Mouse (Mus musculus): ENCODE measurements around the gene Ptprn2. TPM values are rescaled to one million over a fixed set of nuclear protein-coding genes. Genes with fewer than 3 reads are reported as not detected.

Gene Ptprn2
- polyA plus RNA-seq, 1 experiment from 2014 or later = 0.19 TPM

DNA sequence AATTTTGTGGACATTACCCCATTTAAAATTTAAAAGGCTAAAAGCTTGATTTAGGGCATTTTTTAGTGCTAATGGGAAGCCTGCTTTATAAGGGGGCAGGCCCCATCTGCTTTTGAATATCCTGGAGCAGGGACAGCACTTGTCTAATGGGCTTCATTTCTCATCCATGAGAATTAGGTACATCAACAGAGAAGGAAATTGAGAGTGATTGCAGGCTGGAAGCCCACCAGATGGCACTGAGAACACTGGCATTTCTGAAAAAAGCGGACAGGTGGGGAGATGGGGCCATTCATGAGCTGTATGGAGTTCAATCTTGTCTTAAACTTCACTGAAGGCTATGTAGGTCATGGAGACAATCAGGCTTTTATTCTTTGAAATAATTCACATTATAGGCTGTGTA, 267.3 kb downstream of the Ptprn2 start:
- WGBS = 73% methylated on average over 1 of the region's 1 CpGs

DNA sequence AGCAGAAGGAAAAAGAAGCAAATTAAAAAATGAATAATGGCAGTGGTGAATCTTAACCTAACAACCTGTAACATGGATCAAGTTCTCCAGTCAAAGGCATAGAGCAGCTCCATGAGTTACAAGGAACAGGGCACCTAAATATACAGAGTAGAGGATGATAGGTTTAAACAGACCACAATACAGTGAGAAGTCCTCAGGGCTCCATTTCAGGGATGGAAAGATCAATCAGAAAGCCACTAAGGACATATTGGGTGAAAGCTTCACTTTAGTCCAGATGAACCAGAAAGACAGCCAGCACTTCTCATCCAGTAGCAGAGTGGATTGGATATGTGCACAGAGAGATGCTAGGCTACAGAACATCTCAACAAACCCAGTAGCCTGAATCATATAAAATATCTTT, 278.4 kb downstream of the Ptprn2 start:
- no peak overlapping the region for H3K27ac ChIP-seq (ENCODE audit: low read length)
- no peak overlapping the region for H3K4me2 ChIP-seq (ENCODE audit: low read depth, low read length)
- H3K4me3 ChIP-seq (ENCODE audit: low read length) = no peak overlapping the region
- H3K36me3 ChIP-seq (ENCODE audit: control insufficient read depth, insufficient read depth, low read length) = no peaks in the 10 kb centered on the region
- no peak for ATAC-seq (ENCODE audit: low read depth)
- no peak overlapping the region for H3K9ac ChIP-seq (ENCODE audit: low read length)
- H3K9me3 ChIP-seq (ENCODE audit: control insufficient read depth, low read length) = no peaks in the 10 kb centered on the region
- no peaks in the 10 kb centered on the region for H3K4me1 ChIP-seq (replicated peaks; ENCODE audit: control insufficient read depth, insufficient read depth, low read length)
- no peaks in the 10 kb centered on the region for H3K27me3 ChIP-seq (ENCODE audit: control insufficient read depth, insufficient read depth, low read depth, low read length)

More for the DNA sequence above, 267.3 kb downstream of the Ptprn2 start:
- no peaks in the 10 kb centered on the region for H3K4me1 ChIP-seq (replicated peaks; ENCODE audit: control insufficient read depth, insufficient read depth, low read length)
- H3K9me3 ChIP-seq (ENCODE audit: control insufficient read depth, low read length) = no peaks in the 10 kb centered on the region
- H3K4me3 ChIP-seq (ENCODE audit: low read length) = no peak overlapping the region
- ATAC-seq (ENCODE audit: low read depth) = no peak
- H3K36me3 ChIP-seq (ENCODE audit: control insufficient read depth, insufficient read depth, low read length) = no peaks in the 10 kb centered on the region
- no peak overlapping the region for H3K9ac ChIP-seq (ENCODE audit: low read length)
- no peak overlapping the region for H3K4me2 ChIP-seq (ENCODE audit: low read depth, low read length)
- no peak overlapping the region for H3K27ac ChIP-seq (ENCODE audit: low read length)
- H3K27me3 ChIP-seq (ENCODE audit: control insufficient read depth, insufficient read depth, low read depth, low read length) = no peaks in the 10 kb centered on the region

DNA sequence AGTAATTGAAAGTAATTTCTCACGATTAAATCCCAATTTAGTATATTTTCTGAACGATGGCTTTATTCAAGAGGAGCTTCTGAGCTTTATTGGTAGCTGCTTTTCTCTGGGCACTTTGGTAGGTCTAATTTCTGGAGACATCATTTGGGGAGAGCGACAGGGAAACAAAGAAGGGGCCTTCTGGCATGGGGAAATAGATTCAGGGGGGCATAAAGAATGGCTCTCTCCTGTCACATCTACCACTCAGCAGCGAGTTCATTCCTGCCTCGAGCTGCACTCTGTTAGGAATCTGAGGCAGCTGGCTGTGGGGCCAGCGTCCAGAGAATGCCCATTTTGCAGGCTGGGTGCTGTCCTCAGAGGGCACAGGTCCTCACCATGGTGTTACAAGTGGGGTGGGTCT, 285.4 kb downstream of the Ptprn2 start:
- Histone ChIP-seq H3K4me3 (ENCODE audit: low read length) (no peak overlapping the region), H3K36me3 (ENCODE audit: control insufficient read depth, insufficient read depth, low read length) (no peaks in the 10 kb centered on the region), H3K27ac (ENCODE audit: low read length) (no peak overlapping the region), H3K27me3 (ENCODE audit: control insufficient read depth, insufficient read depth, low read depth, low read length) (no peaks in the 10 kb centered on the region), H3K9ac (ENCODE audit: low read length) (no peak overlapping the region), H3K4me1 (replicated peaks; ENCODE audit: control insufficient read depth, insufficient read depth, low read length) (no peaks in the 10 kb centered on the region; the same call in 1 of the 2 replicates), H3K4me2 (ENCODE audit: low read depth, low read length) (no peak overlapping the region), H3K9me3 (ENCODE audit: control insufficient read depth, low read length) (no peaks in the 10 kb centered on the region)
- 71% methylated on average over 6 of the region's 6 CpGs for WGBS
- no peak for ATAC-seq (ENCODE audit: low read depth)

DNA sequence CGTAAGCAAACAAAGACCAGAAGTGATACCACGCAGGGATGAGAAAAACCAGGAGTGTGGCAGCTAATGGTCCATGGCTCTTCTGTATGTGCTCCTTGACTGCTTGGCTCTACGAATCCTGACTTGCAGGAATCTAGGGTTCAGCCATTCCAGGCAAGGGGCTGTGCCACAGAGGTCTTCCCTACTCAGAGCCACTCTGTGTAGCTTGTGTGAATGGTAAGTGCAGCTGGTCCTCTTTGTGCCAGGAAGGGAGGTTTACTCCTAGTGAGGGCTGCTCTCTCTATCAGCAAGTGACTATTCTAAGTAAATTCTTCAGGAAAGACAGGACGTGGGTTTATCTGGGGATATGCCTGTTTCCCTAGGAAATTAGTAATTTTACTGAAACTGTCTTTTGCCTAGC, 286.0 kb downstream of the Ptprn2 start:
- no peak overlapping the region for H3K9ac ChIP-seq (ENCODE audit: low read length)
- no peak overlapping the region for H3K4me2 ChIP-seq (ENCODE audit: low read depth, low read length)
- no peak for ATAC-seq (ENCODE audit: low read depth)
- no peaks in the 10 kb centered on the region for H3K9me3 ChIP-seq (ENCODE audit: control insufficient read depth, low read length)
- H3K27me3 ChIP-seq (ENCODE audit: control insufficient read depth, insufficient read depth, low read depth, low read length) = no peaks in the 10 kb centered on the region
- no peak overlapping the region for H3K4me3 ChIP-seq (ENCODE audit: low read length)
- no peaks in the 10 kb centered on the region; the same call in 1 of the 2 replicates for H3K4me1 ChIP-seq (replicated peaks; ENCODE audit: control insufficient read depth, insufficient read depth, low read length)
- H3K36me3 ChIP-seq (ENCODE audit: control insufficient read depth, insufficient read depth, low read length) = no peaks in the 10 kb centered on the region
- no peak overlapping the region for H3K27ac ChIP-seq (ENCODE audit: low read length)
- WGBS = 51% methylated on average over 4 of the region's 4 CpGs

DNA sequence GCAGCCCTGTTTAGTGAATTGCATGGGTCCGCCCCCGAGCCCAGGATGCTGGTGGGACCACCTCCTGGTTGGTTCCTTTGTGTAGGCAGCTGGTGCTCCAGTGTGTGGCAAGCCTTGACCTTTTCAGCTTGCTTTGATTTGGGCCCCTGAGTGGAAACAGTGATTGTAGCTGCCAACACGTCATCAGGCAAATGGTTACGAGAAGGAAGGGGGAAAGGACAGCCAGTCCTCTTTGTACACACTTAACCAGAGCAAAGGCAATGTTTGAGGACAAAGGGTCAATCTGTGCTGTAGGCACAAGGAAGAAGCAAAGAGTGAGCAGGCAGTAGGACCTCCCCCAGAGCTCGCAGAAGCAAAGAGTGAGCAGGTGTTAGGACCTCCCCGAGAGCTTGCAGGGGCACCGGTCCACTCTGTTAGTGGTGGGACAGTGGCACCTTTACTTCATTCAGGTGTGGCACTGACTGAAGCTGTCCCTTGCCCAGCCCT, 286.6 kb downstream of the Ptprn2 start:
- no peaks in the 10 kb centered on the region for H3K9me3 ChIP-seq (ENCODE audit: control insufficient read depth, low read length)
- peak; percentile 60 for ATAC-seq (ENCODE audit: low read depth)
- H3K27me3 ChIP-seq (ENCODE audit: control insufficient read depth, insufficient read depth, low read depth, low read length) = no peaks in the 10 kb centered on the region
- H3K4me3 ChIP-seq (ENCODE audit: low read length) = no peak overlapping the region
- H3K9ac ChIP-seq (ENCODE audit: low read length) = no peak overlapping the region
- no peak overlapping the region for H3K4me2 ChIP-seq (ENCODE audit: low read depth, low read length)
- no peaks in the 10 kb centered on the region for H3K36me3 ChIP-seq (ENCODE audit: control insufficient read depth, insufficient read depth, low read length)
- H3K4me1 ChIP-seq (replicated peaks; ENCODE audit: control insufficient read depth, insufficient read depth, low read length) = no peaks in the 10 kb centered on the region; the same call in 1 of the 2 replicates
- 23% methylated on average over 7 of the region's 7 CpGs for WGBS
- H3K27ac ChIP-seq (ENCODE audit: low read length) = no peak overlapping the region

DNA sequence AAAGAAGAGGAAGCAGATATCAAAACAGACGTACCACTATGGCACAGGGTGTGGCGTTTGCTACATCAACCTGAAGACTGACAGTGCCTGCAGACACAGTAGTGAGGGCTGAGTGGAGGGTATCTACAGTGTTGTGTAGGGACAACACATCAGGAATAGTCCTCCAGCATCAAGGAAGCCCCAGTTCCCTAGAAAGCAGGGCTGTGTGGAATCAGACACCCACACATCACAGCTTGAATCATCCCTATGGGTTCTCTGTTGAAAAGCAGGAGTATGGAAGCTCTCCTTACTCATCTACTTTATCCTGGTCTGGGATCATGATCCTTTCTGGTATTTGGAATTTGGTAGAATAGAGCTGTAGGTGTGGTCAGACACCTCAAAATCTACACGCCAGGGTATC, 287.8 kb downstream of the Ptprn2 start:
- 81% methylated on average over 3 of the region's 3 CpGs for WGBS
- Histone ChIP-seq H3K9ac (ENCODE audit: low read length) (no peak overlapping the region), H3K4me3 (ENCODE audit: low read length) (no peak overlapping the region), H3K4me1 (replicated peaks; ENCODE audit: control insufficient read depth, insufficient read depth, low read length) (no peaks in the 10 kb centered on the region; the same call in 1 of the 2 replicates), H3K27ac (ENCODE audit: low read length) (no peak overlapping the region), H3K9me3 (ENCODE audit: control insufficient read depth, low read length) (no peaks in the 10 kb centered on the region), H3K27me3 (ENCODE audit: control insufficient read depth, insufficient read depth, low read depth, low read length) (no peaks in the 10 kb centered on the region), H3K4me2 (ENCODE audit: low read depth, low read length) (no peak overlapping the region), H3K36me3 (ENCODE audit: control insufficient read depth, insufficient read depth, low read length) (no peaks in the 10 kb centered on the region)
- no peak for ATAC-seq (ENCODE audit: low read depth)

DNA sequence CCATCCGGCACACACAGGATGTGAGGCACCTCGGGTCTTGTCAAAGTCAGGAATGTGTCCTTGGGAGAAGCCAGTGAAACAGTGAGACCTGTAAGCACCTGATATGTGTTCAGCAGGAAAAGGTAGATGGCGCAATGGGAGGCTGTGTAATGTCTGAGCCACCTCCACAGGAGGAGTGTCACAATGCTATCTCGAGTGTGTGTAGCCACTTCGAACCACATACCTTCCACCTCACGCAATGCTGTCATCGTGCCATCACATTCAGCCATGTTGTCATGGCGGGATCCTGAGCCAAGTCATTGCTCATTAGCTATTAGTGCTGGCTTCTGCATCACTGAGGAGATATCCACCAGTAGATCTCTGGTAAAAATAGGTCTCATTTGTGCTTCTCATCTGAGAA, 290.9 kb downstream of the Ptprn2 start:
- Histone ChIP-seq H3K9ac (ENCODE audit: low read length) (no peak overlapping the region), H3K27ac (ENCODE audit: low read length) (no peak overlapping the region), H3K4me2 (ENCODE audit: low read depth, low read length) (no peak overlapping the region), H3K9me3 (ENCODE audit: control insufficient read depth, low read length) (no peaks in the 10 kb centered on the region), H3K27me3 (ENCODE audit: control insufficient read depth, insufficient read depth, low read depth, low read length) (no peaks in the 10 kb centered on the region), H3K36me3 (ENCODE audit: control insufficient read depth, insufficient read depth, low read length) (no peaks in the 10 kb centered on the region), H3K4me1 (replicated peaks; ENCODE audit: control insufficient read depth, insufficient read depth, low read length) (no peaks in the 10 kb centered on the region; the same call in 1 of the 2 replicates), H3K4me3 (ENCODE audit: low read length) (no peak overlapping the region)
- 84% methylated on average over 8 of the region's 8 CpGs for WGBS
- ATAC-seq (ENCODE audit: low read depth) = no peak

DNA sequence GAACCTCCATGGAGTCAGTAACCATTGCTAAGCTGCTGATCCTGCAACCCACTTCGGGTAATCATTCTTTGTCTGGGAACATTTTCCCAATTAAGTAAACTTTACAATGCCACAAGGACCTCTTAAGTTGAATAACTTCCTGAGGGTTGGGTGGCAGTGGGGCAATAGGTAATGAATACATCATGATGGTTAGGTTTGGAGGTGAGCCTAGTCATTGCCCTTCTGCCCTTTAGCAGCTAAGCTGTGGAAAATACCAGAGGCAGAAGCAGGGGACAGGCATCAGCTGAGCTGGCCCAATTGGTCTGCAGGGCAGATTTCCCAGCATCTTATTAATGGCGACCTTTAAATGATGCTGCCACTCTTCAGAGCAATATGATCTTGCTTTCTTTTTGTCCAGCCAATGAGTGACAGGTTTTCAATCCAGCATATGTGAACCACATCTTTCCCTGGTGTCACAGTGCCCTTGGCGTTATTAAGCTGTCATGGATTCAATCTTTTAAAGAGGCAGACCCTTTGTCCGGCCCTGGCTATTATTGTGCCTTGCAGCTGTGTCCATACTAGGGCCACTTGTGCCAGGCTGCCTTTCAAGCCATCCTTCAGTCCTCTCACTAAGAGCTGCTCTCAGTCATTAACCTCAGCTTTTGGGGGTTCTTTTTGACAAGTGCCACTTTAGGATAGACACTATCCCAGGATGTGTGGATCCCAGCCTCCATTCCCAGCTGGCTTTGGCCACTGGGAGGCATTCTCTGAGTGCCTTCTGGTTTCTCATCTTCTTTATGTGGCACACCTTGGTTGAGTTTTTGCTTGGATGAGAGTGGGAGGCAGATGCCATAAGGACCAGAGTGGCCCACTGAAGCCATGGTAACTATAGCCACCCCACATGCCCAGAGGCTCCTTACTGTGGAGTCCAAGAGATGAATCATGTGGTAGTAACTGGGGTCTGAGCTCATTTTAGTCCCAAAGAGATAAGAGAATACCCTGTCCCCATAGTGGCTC, 292.9 kb downstream of the Ptprn2 start:
- H3K4me3 ChIP-seq (ENCODE audit: low read length) = no peak overlapping the region
- H3K27ac ChIP-seq (ENCODE audit: low read length) = no peak overlapping the region
- H3K27me3 ChIP-seq (ENCODE audit: control insufficient read depth, insufficient read depth, low read depth, low read length) = no peaks in the 10 kb centered on the region
- H3K4me2 ChIP-seq (ENCODE audit: low read depth, low read length) = no peak overlapping the region
- no peaks in the 10 kb centered on the region for H3K9me3 ChIP-seq (ENCODE audit: control insufficient read depth, low read length)
- 49% methylated on average over 4 of the region's 4 CpGs for WGBS
- ATAC-seq (ENCODE audit: low read depth) = no peak
- no peaks in the 10 kb centered on the region for H3K4me1 ChIP-seq (replicated peaks; ENCODE audit: control insufficient read depth, insufficient read depth, low read length)
- no peak overlapping the region for H3K9ac ChIP-seq (ENCODE audit: low read length)
- H3K36me3 ChIP-seq (ENCODE audit: control insufficient read depth, insufficient read depth, low read length) = no peaks in the 10 kb centered on the region

DNA sequence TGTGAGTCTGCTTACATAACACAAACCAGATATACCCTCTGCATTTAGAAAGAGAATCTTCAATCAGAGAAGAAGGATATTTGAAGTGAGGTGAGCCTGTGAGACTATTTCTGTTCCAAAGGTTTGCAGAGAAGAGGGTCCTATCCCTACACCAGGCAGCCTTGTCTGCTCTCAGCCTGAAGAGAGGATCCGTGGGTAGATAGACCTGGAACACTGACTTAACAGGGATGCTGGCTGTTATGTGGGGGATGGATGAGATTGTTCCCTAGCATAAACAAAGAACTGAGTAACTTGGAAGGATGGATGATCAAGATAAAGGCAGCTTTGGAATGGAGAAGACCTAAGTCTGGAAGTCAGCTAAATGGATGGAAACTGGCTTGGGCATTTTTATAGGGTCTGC, 294.9 kb downstream of the Ptprn2 start:
- Histone ChIP-seq H3K4me1 (replicated peaks; ENCODE audit: control insufficient read depth, insufficient read depth, low read length) (no peaks in the 10 kb centered on the region), H3K27ac (ENCODE audit: low read length) (no peak overlapping the region), H3K4me2 (ENCODE audit: low read depth, low read length) (no peak overlapping the region), H3K27me3 (ENCODE audit: control insufficient read depth, insufficient read depth, low read depth, low read length) (no peaks in the 10 kb centered on the region), H3K4me3 (ENCODE audit: low read length) (no peak overlapping the region), H3K9ac (ENCODE audit: low read length) (no peak overlapping the region), H3K36me3 (ENCODE audit: control insufficient read depth, insufficient read depth, low read length) (no peaks in the 10 kb centered on the region), H3K9me3 (ENCODE audit: control insufficient read depth, low read length) (no peaks in the 10 kb centered on the region)
- no peak for ATAC-seq (ENCODE audit: low read depth)
- 88% methylated on average over 1 of the region's 1 CpGs for WGBS

Data from lung, embryonic 16.5 days (tissue).